Mouse (Mus musculus) c-Kit-positive CD71-positive TER-119-positive erythroid progenitor cells, embryonic 14.5 days (primary cell): ENCODE results near the gene Acap1.
"Not testable (repeated sequence)": the region's sequence is repeated elsewhere in the genome, so short reads cannot be mapped to it uniquely, and the experiment has no call there.

ENCODE experiments used
- DNase-seq: peaks from one replicate; pipeline ENCODE4 v3.0.0-alpha.2; 2013; ENCODE audit warnings: low spot score

Gene Acap1

GRCm38 (mm10) chr11:69921114-69922011, 26.0 kb upstream of the Acap1 start, which contains the start of gene Eif5a:
TSS of gene Eif5a (minus strand) at chr11:69921958.
- peak; percentile 100 for DNase-seq

GRCm38 (mm10) chr11:69920266-69921031, 25.1 kb upstream of the Acap1 start:
- DNase-seq: no peak

- DNase-seq: peak; percentile 92
These were observed 24.4 kb upstream of the Acap1 start for GRCm38 (mm10) chr11:69919661-69920265.

- DNase-seq: no peak
These were observed 23.7 kb upstream of the Acap1 start for GRCm38 (mm10) chr11:69919053-69919452.

GRCm38 (mm10) chr11:69918118-69918517, 22.8 kb upstream of the Acap1 start:
- DNase-seq: no peak

- no peak for DNase-seq
These were observed 22.1 kb upstream of the Acap1 start for GRCm38 (mm10) chr11:69917379-69917948.

- DNase-seq: not testable (repeated sequence)
These were observed 21.5 kb upstream of the Acap1 start for GRCm38 (mm10) chr11:69916652-69917378.

GRCm38 (mm10) chr11:69915667-69916627, 20.6 kb upstream of the Acap1 start:
- peak; percentile 87 for DNase-seq

GRCm38 (mm10) chr11:69914917-69915430, 19.6 kb upstream of the Acap1 start:
- DNase-seq: no peak

GRCm38 (mm10) chr11:69914372-69914764, 19.0 kb upstream of the Acap1 start:
- DNase-seq: no peak

GRCm38 (mm10) chr11:69913554-69914371, 18.4 kb upstream of the Acap1 start, which contains the start of gene Gps2:
TSS of gene Gps2 (plus strand) at chr11:69913888.
- DNase-seq: peak; percentile 92

GRCm38 (mm10) chr11:69912716-69913530, 17.6 kb upstream of the Acap1 start:
- DNase-seq: no peak

GRCm38 (mm10) chr11:69911701-69912100, 16.4 kb upstream of the Acap1 start:
- DNase-seq: no peak

GRCm38 (mm10) chr11:69910781-69911560, 15.6 kb upstream of the Acap1 start:
- no peak for DNase-seq

- no peak for DNase-seq
These were observed 14.8 kb upstream of the Acap1 start for GRCm38 (mm10) chr11:69910177-69910576.

GRCm38 (mm10) chr11:69909174-69909573, 13.8 kb upstream of the Acap1 start:
- no peak for DNase-seq

- DNase-seq: no peak
These were observed 13.3 kb upstream of the Acap1 start for GRCm38 (mm10) chr11:69908645-69909044.
